Mouse (Mus musculus): ENCODE measurements at regions not wholly inside any gene's neighbourhood (a gene's known extent, or its start where the extent isn't known, plus 50 kb on each side); places are given as distances from the start of the nearest gene placed in this dataset.

- H3K9me3 ChIP-seq (ENCODE audit: control insufficient read depth, low read length) = no peaks in the 10 kb centered on the region
- H3K27me3 ChIP-seq (ENCODE audit: control insufficient read depth, insufficient read depth, low read length) = 0 out of 2 replicates have a peak, but pooled peaks cover 6% of the 10 kb centered on the region
- H3K4me3 ChIP-seq (replicated peaks; ENCODE audit: low read length) = no peak overlapping the region
- no peak overlapping the region; the same call in 1 of the 2 replicates for H3K27ac ChIP-seq (replicated peaks; ENCODE audit: low read depth, low read length)
- no peak for TF ChIP-seq POLR2A (IDR thresholded peaks at IDR 0.05; ENCODE audit: borderline replicate concordance, extremely low read depth, insufficient read depth, insufficient read length)
- WGBS = 12% methylated on average over 10 of the region's 10 CpGs
- no peaks in the 10 kb centered on the region for H3K36me3 ChIP-seq (ENCODE audit: control insufficient read depth, insufficient read depth, low read length)
- no peak overlapping the region for H3K9ac ChIP-seq (ENCODE audit: low read depth, low read length, severe bottlenecking)
- H3K4me2 ChIP-seq (replicated peaks; ENCODE audit: low read depth, low read length, severe bottlenecking) = peak overlapping the region; percentile 10; the same call in 1 of the 2 replicates
- peak; percentile 79 for DNase-seq (ENCODE audit: low spot score)
- peak; percentile 58 for ATAC-seq (ENCODE audit: low FRiP score, low read depth)
- H3K4me1 ChIP-seq (ENCODE audit: control insufficient read depth, insufficient read depth, low read length) = peaks cover 35% of the 10 kb centered on the region
These were observed 148.7 kb upstream of the Zfp703 start for GRCm38 (mm10) chr8:26828311-26828909.

GRCm38 (mm10) chr8:26829313-26829712 is 147.8 kb upstream of the Zfp703 start:
- Histone ChIP-seq H3K27me3 (ENCODE audit: control insufficient read depth, insufficient read depth, low read length) (peaks cover 11% of the 10 kb centered on the region; the same call in 1 of the 2 replicates), H3K9ac (ENCODE audit: low read depth, low read length, severe bottlenecking) (no peak overlapping the region), H3K4me1 (ENCODE audit: control insufficient read depth, insufficient read depth, low read length) (peaks cover 42% of the 10 kb centered on the region), H3K36me3 (ENCODE audit: control insufficient read depth, insufficient read depth, low read length) (no peaks in the 10 kb centered on the region), H3K4me3 (replicated peaks; ENCODE audit: low read length) (no peak overlapping the region), H3K27ac (replicated peaks; ENCODE audit: low read depth, low read length) (no peak overlapping the region; the same call in 1 of the 2 replicates), H3K4me2 (replicated peaks; ENCODE audit: low read depth, low read length, severe bottlenecking) (no peak overlapping the region), H3K9me3 (ENCODE audit: control insufficient read depth, low read length) (no peaks in the 10 kb centered on the region)
- no peak for TF ChIP-seq POLR2A (IDR thresholded peaks at IDR 0.05; ENCODE audit: borderline replicate concordance, extremely low read depth, insufficient read depth, insufficient read length)
- 73% methylated on average over 4 of the region's 4 CpGs for WGBS
- no peak for DNase-seq (ENCODE audit: low spot score)
- no peak for ATAC-seq (ENCODE audit: low FRiP score, low read depth)

GRCm38 (mm10) chr8:26831148-26831547 is 146.0 kb upstream of the Zfp703 start:
- Histone ChIP-seq H3K9me3 (ENCODE audit: control insufficient read depth, low read length) (no peaks in the 10 kb centered on the region), H3K4me3 (replicated peaks; ENCODE audit: low read length) (no peak overlapping the region), H3K4me2 (replicated peaks; ENCODE audit: low read depth, low read length, severe bottlenecking) (no peak overlapping the region), H3K27ac (replicated peaks; ENCODE audit: low read depth, low read length) (no peak overlapping the region), H3K27me3 (ENCODE audit: control insufficient read depth, insufficient read depth, low read length) (peaks cover 23% of the 10 kb centered on the region; the same call in 1 of the 2 replicates), H3K9ac (ENCODE audit: low read depth, low read length, severe bottlenecking) (no peak overlapping the region), H3K4me1 (ENCODE audit: control insufficient read depth, insufficient read depth, low read length) (peaks cover 42% of the 10 kb centered on the region), H3K36me3 (ENCODE audit: control insufficient read depth, insufficient read depth, low read length) (no peaks in the 10 kb centered on the region)
- ATAC-seq (ENCODE audit: low FRiP score, low read depth) (0 out of 2 replicates have a peak, but pooled peaks have one; percentile 21), DNase-seq (ENCODE audit: low spot score) (no peak)
- TF ChIP-seq POLR2A (IDR thresholded peaks at IDR 0.05; ENCODE audit: borderline replicate concordance, extremely low read depth, insufficient read depth, insufficient read length) = no peak
- WGBS = 12% methylated on average over 5 of the region's 5 CpGs

GRCm38 (mm10) chr8:26831790-26832189 is 145.3 kb upstream of the Zfp703 start:
- peaks cover 42% of the 10 kb centered on the region for H3K4me1 ChIP-seq (ENCODE audit: control insufficient read depth, insufficient read depth, low read length)
- H3K27me3 ChIP-seq (ENCODE audit: control insufficient read depth, insufficient read depth, low read length) = peaks cover 29% of the 10 kb centered on the region; the same call in 1 of the 2 replicates
- WGBS = 26% methylated on average over 6 of the region's 6 CpGs
- no peak overlapping the region for H3K9ac ChIP-seq (ENCODE audit: low read depth, low read length, severe bottlenecking)
- ATAC-seq (ENCODE audit: low FRiP score, low read depth) = no peak
- no peak for TF ChIP-seq POLR2A (IDR thresholded peaks at IDR 0.05; ENCODE audit: borderline replicate concordance, extremely low read depth, insufficient read depth, insufficient read length)
- H3K4me2 ChIP-seq (replicated peaks; ENCODE audit: low read depth, low read length, severe bottlenecking) = no peak overlapping the region
- H3K4me3 ChIP-seq (replicated peaks; ENCODE audit: low read length) = no peak overlapping the region
- no peaks in the 10 kb centered on the region for H3K9me3 ChIP-seq (ENCODE audit: control insufficient read depth, low read length)
- no peak for DNase-seq (ENCODE audit: low spot score)
- H3K36me3 ChIP-seq (ENCODE audit: control insufficient read depth, insufficient read depth, low read length) = no peaks in the 10 kb centered on the region
- H3K27ac ChIP-seq (replicated peaks; ENCODE audit: low read depth, low read length) = no peak overlapping the region

- Histone ChIP-seq H3K9me3 (ENCODE audit: control insufficient read depth, low read length) (no peaks in the 10 kb centered on the region), H3K4me3 (replicated peaks; ENCODE audit: low read length) (no peak overlapping the region), H3K4me2 (replicated peaks; ENCODE audit: low read depth, low read length, severe bottlenecking) (no peak overlapping the region; the same call in 1 of the 2 replicates), H3K4me1 (ENCODE audit: control insufficient read depth, insufficient read depth, low read length) (peaks cover 41% of the 10 kb centered on the region), H3K9ac (ENCODE audit: low read depth, low read length, severe bottlenecking) (no peak overlapping the region), H3K27me3 (ENCODE audit: control insufficient read depth, insufficient read depth, low read length) (peaks cover 28% of the 10 kb centered on the region; the same call in 1 of the 2 replicates), H3K36me3 (ENCODE audit: control insufficient read depth, insufficient read depth, low read length) (no peaks in the 10 kb centered on the region), H3K27ac (replicated peaks; ENCODE audit: low read depth, low read length) (no peak overlapping the region)
- DNase-seq (ENCODE audit: low spot score) (no peak), ATAC-seq (ENCODE audit: low FRiP score, low read depth) (no peak)
- no peak for TF ChIP-seq POLR2A (IDR thresholded peaks at IDR 0.05; ENCODE audit: borderline replicate concordance, extremely low read depth, insufficient read depth, insufficient read length)
- WGBS = 53% methylated on average over 3 of the region's 3 CpGs
These were observed 144.6 kb upstream of the Zfp703 start for GRCm38 (mm10) chr8:26832546-26832945.
